Mouse (Mus musculus) heart, postnatal 10 days (tissue): ENCODE results near the gene Gstm2. TPM values are rescaled to one million over a fixed set of nuclear protein-coding genes. Genes with fewer than 3 reads are reported as not detected.
A peak's percentile ranks its signal among the peaks of the same experiment; 100 is the strongest.
"Not testable (repeated sequence)": the region's sequence is repeated elsewhere in the genome, so short reads cannot be mapped to it uniquely, and the experiment has no call there.

Experiments used
- DNase-seq, 2 experiments: peaks; one replicate each; pipeline ENCODE4 v3.0.0; 2021
- intact Hi-C: fragments of 180-260 bp; cut with DNase I; formaldehyde crosslinking; loops from one replicate; pipeline ENCODE4 v1.15.1; 2025
- total RNA-seq, 2 experiments: library from RNA; stranded (reverse); gene quantifications; 2 replicates each; pipeline ENCODE4 v1.2.3; 2021

Gene Gstm2
- total RNA-seq, 2 experiments from 2014 or later: 44.3 to 45.6 TPM

DNA sequence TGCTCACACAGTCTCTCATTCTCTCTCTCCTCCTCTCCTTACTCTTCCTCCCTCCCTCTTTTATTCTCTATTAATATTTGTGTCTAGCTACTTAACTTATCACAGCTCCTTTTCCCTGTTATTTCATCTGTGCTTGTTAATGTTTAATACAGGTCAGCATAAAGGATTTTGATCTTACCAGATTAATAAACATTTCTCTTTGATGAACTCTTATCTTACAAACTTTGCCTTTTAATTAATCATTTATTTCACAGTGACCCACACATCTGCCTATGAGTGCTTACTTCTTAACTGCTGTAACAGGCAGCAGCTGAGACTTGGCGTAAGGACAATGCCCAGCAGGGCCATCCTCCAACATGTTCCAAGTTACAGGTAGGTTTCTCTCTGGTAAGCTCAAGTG lies 36.8 kb downstream of the Gstm2 start:
- DNase-seq, intact Hi-C loops: not testable (repeated sequence)

DNA sequence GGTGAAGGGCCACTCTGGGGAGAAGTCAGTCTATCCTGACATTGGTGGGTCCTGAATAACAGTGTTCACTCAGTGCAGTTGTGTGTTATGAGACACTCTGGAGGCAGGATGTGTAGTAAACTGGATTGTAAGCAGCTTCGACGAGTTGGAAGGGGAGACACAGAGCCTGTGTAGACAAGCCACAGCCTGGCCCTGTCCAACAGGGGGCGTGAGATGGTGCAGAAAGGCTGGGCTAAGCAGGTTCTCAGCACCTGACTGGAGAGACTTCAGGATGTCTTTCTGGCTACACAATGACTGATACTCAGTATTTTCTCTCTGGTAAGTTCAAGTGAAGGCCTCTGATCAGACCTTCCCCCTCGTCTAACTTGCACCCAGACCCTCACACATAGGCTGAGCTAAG lies 40.5 kb downstream of the Gstm2 start:
- intact Hi-C loops: no loop called here
- no peak for DNase-seq

- intact Hi-C loops: loop anchor here (5.0 kb wide), 2 partner anchors 39 to 119 kb away; no protein-coding TSS in a partner anchor
- DNase-seq: peak; percentile 24 to 37
Measured at GRCm38 (mm10) chr3:107943239-107943990, 42.8 kb downstream of the Gstm2 start, which contains the start of gene Gstm6. Gene Gstm6 (minus strand): TSS chr3:107943749.

DNA sequence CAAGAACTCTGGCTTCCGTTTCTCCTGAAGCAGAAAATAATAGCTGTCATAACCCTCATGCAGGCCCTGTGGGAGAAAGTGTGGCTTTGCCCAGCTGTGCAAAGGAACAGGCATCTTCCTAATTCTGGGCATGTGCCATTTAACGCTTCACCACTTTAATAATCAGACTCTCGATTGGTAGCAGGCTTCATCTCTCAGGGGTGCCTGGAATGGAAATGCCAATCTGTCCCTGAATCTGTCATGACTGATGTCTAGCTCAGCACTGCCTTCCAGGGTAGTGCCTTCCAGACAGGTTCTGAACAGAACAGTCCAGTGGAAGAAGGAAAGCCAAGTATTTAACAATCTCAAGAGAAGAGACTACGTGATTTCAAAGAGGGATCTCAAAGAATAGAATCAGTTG lies 45.0 kb downstream of the Gstm2 start:
- no peak for DNase-seq

GRCm38 (mm10) chr3:107940524-107940923 lies 45.7 kb downstream of the Gstm2 start:
- DNase-seq: no peak
- intact Hi-C loops: loop anchor here (5.0 kb wide), 2 partner anchors 42 to 122 kb away; no protein-coding TSS in a partner anchor

More for the DNA sequence above, 45.0 kb downstream of the Gstm2 start:
- intact Hi-C loops: loop anchor here (5.0 kb wide), 2 partner anchors 41 to 121 kb away; no protein-coding TSS in a partner anchor

DNA sequence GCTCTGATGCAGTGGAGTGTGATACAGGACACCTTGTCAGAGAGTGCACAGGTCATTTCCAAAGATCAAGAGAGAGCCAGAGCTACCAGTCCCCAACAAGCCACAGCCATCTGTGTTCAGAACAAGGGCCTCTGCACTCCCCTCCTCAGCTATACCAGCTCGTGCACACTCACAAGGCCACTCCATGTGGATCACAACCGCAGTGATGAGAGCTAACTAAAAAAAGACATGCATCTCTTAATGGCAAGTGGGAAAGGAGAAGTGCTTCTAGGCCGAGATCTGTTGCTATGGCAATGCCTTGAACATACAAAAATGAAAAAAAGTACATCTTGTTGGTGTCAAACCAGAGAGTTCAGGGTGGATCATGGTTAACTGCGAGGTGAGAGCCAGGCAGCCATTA lies 46.4 kb downstream of the Gstm2 start:
- DNase-seq: no peak

GRCm38 (mm10) chr3:107939403-107939802 lies 46.9 kb downstream of the Gstm2 start:
- DNase-seq: peak; percentile 82 to 84
- intact Hi-C loops: loop anchor here (5.0 kb wide), 1 partner anchor 78 kb away; the partner anchor contains the start of gene Gstm1

More for the DNA sequence above, 46.4 kb downstream of the Gstm2 start:
- intact Hi-C loops: loop anchor here (5.0 kb wide), 3 partner anchors 42 to 122 kb away; partner anchors contain the start of gene Gstm1

- intact Hi-C loops: loop anchor here (5.0 kb wide), 1 partner anchor 81 kb away; the partner anchor contains the start of gene Gstm1
- DNase-seq: no peak
Measured at GRCm38 (mm10) chr3:107935888-107936287, 50.4 kb downstream of the Gstm2 start.

GRCm38 (mm10) chr3:107935268-107935667 lies 51.0 kb downstream of the Gstm2 start:
- no peak for DNase-seq
- intact Hi-C loops: loop anchor here (5.0 kb wide), 1 partner anchor 82 kb away; the partner anchor contains the start of gene Gstm1

- intact Hi-C loops: loop anchor here (5.0 kb wide), 1 partner anchor 215 kb away; the partner anchor contains the start of gene Gnai3
- no peak for DNase-seq
Measured at GRCm38 (mm10) chr3:107932128-107932527, 54.1 kb downstream of the Gstm2 start.

Other genes starting within 250 kb of the Gstm2 start
- gene Csf1, start 226.0 kb downstream of the Gstm2 start, total RNA-seq: 10 to 100 TPM; 25.5 to 29.0 TPM
- gene Eps8l3, start 109.2 kb downstream of the Gstm2 start, total RNA-seq: not detected
- gene Gstm5, start 90.6 kb downstream of the Gstm2 start, total RNA-seq: 10 to 100 TPM; 50.7 to 50.8 TPM
- gene Gstm7, start 54.6 kb downstream of the Gstm2 start, total RNA-seq: 10 to 100 TPM; 17.3 to 19.7 TPM
- 1 to 10 TPM in 1 of 2 experiments, under 1 TPM in 1; 0.87 to 1.4 TPM for gene Gstm6, start 42.7 kb downstream of the Gstm2 start, total RNA-seq
- not detected for gene Gstm3, start 17.2 kb downstream of the Gstm2 start, total RNA-seq
- 10 to 100 TPM; 61.4 to 76.3 TPM for gene Gstm1, start 31.5 kb upstream of the Gstm2 start, total RNA-seq
- gene Gstm4, start 58.4 kb upstream of the Gstm2 start, total RNA-seq: 10 to 100 TPM; 11.1 to 13.3 TPM
- gene Ampd2, start 100.2 kb upstream of the Gstm2 start, total RNA-seq: 10 to 100 TPM; 12.2 to 14.7 TPM
- gene Gnat2, start 106.3 kb upstream of the Gstm2 start, total RNA-seq: under 1 TPM in 1 of 2 experiments, not detected in 1; 0.38 TPM
- gene Gnai3, start 159.7 kb upstream of the Gstm2 start, total RNA-seq: 10 to 100 TPM; 35.1 to 37.9 TPM
- gene Gpr61, start 168.4 kb upstream of the Gstm2 start, total RNA-seq: not detected
- gene Amigo1, start 199.9 kb upstream of the Gstm2 start, total RNA-seq: 10 to 100 TPM in 1 of 2 experiments, 1 to 10 TPM in 1; 6.9 to 11.8 TPM
- 1 to 10 TPM; 5.7 to 6.2 TPM for gene Cyb561d1, start 214.8 kb upstream of the Gstm2 start, total RNA-seq
- 1 to 10 TPM; 4.5 TPM for gene Atxn7l2, start 224.5 kb upstream of the Gstm2 start, total RNA-seq
- gene Sypl2, start 240.2 kb upstream of the Gstm2 start, total RNA-seq: under 1 TPM; 0.64 to 0.65 TPM